In the genomic region with DNA sequence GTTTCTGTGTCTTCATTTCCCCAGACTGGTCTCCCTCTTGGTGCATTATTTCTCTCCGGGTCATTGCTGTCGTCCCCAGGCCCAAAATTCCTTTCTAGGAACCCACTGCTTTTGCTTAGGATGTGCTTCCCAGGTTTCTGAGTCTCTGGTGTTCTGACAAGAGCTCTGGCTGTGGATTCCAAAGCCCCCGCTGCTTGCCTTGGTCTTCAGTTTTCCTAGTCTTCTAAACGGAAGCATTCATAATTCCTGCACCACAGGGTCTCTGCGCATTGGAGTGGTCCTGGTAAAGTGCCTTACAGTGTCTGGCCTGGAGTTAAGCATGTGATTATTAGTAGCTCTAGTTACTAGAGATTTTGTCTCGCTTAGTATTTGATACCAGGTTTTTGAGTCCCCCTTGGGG, we compare ENCODE assay signal across 8 mouse cellular contexts. TPM values are rescaled to one million over a fixed set of nuclear protein-coding genes. Genes with fewer than 3 reads are reported as not detected.
A peak's percentile ranks its signal among the peaks of the same experiment; 100 is the strongest.
DNase-seq lines count a peak whose midpoint lies in the region; ATAC-seq and TF ChIP-seq lines count a peak whose summit lies in the region.

No protein-coding gene starts in this region.

- peak overlapping the region; percentile 64 for H3K4me2 ChIP-seq in forebrain, embryonic 15.5 days (replicated peaks)

- no peak for ATAC-seq in forebrain, embryonic 15.5 days (replicated peaks)

- no peaks in the 10 kb centered on the region for H3K9me3 ChIP-seq in heart, embryonic 10.5 days
- no peaks in the 10 kb centered on the region for H3K9me3 ChIP-seq in E14TG2a.4 (ENCODE audit: low read length)
- no peaks in the 10 kb centered on the region for H3K9me3 ChIP-seq in forebrain, embryonic 15.5 days

- TF ChIP-seq CTCF in E14TG2a.4 (conservative IDR thresholded peaks at IDR 0.05; ENCODE audit: low read length): no peak

- WGBS in heart, embryonic 10.5 days: 18% methylated on average over 6 of the region's 6 CpGs
- 20% methylated on average over 6 of the region's 6 CpGs for WGBS in forebrain, embryonic 15.5 days

- peak overlapping the region; percentile 98 for H3K4me3 ChIP-seq in heart, embryonic 10.5 days
- H3K4me3 ChIP-seq in E14TG2a.4 (replicated peaks; ENCODE audit: low read length): peak overlapping the region; percentile 98
- peak overlapping the region; percentile 98 for H3K4me3 ChIP-seq in forebrain, embryonic 15.5 days

- no peaks in the 10 kb centered on the region for H3K27me3 ChIP-seq in heart, embryonic 10.5 days (ENCODE audit: insufficient read depth, poor library complexity, severe bottlenecking)
- H3K27me3 ChIP-seq in E14TG2a.4 (ENCODE audit: insufficient read depth, low read length): no peaks in the 10 kb centered on the region
- no peaks in the 10 kb centered on the region for H3K27me3 ChIP-seq in forebrain, embryonic 15.5 days

- no peak for DNase-seq in heart, embryonic 10.5 days (ENCODE audit: low spot score)
- no peak for DNase-seq in heart, postnatal 14 days
- peak; percentile 42 for DNase-seq in mesoderm, embryonic 11.5 days (ENCODE audit: low read depth, low spot score)
- no peak for DNase-seq in adrenal gland, postnatal 14 days
- no peak for DNase-seq in layer of hippocampus, adult 8-10 months (ENCODE audit: low spot score in 2 of 2)
- no peak for DNase-seq in spleen, postnatal 4 days (ENCODE audit: low spot score in 2 of 2)

- H3K27ac ChIP-seq in heart, embryonic 10.5 days: peak overlapping the region; percentile 98
- H3K27ac ChIP-seq in forebrain, embryonic 15.5 days (replicated peaks): peak overlapping the region; percentile 87

- intact Hi-C loops in heart, postnatal 14 days (cut with DNase I): loop anchor here (2.0 to 10.0 kb wide), 4 partner anchors 18 to 1074 kb away; a partner anchor contains a TSS

- peaks cover 66% of the 10 kb centered on the region for H3K36me3 ChIP-seq in heart, embryonic 10.5 days
- H3K36me3 ChIP-seq in E14TG2a.4 (ENCODE audit: insufficient read depth, low read length): peaks cover 72% of the 10 kb centered on the region
- peaks cover 49% of the 10 kb centered on the region for H3K36me3 ChIP-seq in forebrain, embryonic 15.5 days

- peak overlapping the region; percentile 96 for H3K9ac ChIP-seq in forebrain, embryonic 15.5 days (replicated peaks)

- H3K4me1 ChIP-seq in heart, embryonic 10.5 days: peaks cover 22% of the 10 kb centered on the region
- H3K4me1 ChIP-seq in E14TG2a.4 (replicated peaks; ENCODE audit: low read depth, low read length): peaks cover 71% of the 10 kb centered on the region
- H3K4me1 ChIP-seq in forebrain, embryonic 15.5 days: peaks cover 31% of the 10 kb centered on the region

RNA-seq across cellular contexts. Expression of a gene that starts 0.8 kb away (rescaled TPM):
- 53.8 and 57.3 TPM in 2 replicates for polyA plus RNA-seq in heart, embryonic 10.5 days (2016; fragmentation: Nextera tagmentation; extraction: Ambion mirVana)
- 100 to 1,000 TPM; 181 TPM for total RNA-seq in heart, postnatal 14 days (2021)
- 94.5 and 96.9 TPM in 2 replicates for polyA plus RNA-seq in forebrain, embryonic 15.5 days (2015; fragmentation: Nextera tagmentation; extraction: Ambion mirVana)
- total RNA-seq in adrenal gland, postnatal 14 days (2021): 145 and 155 TPM in 2 replicates
- total RNA-seq in layer of hippocampus, adult 8-10 months (2022): 100 to 1,000 TPM; 411 to 477 (median 457) TPM

RNA-seq across cellular contexts. Expression of a gene that starts 18.9 kb away (rescaled TPM):
- polyA plus RNA-seq in heart, embryonic 10.5 days (2016; fragmentation: Nextera tagmentation; extraction: Ambion mirVana): 107 and 121 TPM in 2 replicates
- total RNA-seq in heart, postnatal 14 days (2021): 10 to 100 TPM; 85.6 to 94.1 TPM
- polyA plus RNA-seq in forebrain, embryonic 15.5 days (2015; fragmentation: Nextera tagmentation; extraction: Ambion mirVana): 136 TPM in 2 replicates
- total RNA-seq in adrenal gland, postnatal 14 days (2021): 166 and 184 TPM in 2 replicates
- total RNA-seq in layer of hippocampus, adult 8-10 months (2022): 100 to 1,000 TPM; 175 to 196 (median 179) TPM

RNA-seq across cellular contexts. Expression of a gene that starts 29.5 kb away (rescaled TPM):
- 17.6 and 21.4 TPM in 2 replicates for polyA plus RNA-seq in heart, embryonic 10.5 days (2016; fragmentation: Nextera tagmentation; extraction: Ambion mirVana)
- 1 to 10 TPM; 5.5 to 7.9 TPM for total RNA-seq in heart, postnatal 14 days (2021)
- polyA plus RNA-seq in forebrain, embryonic 15.5 days (2015; fragmentation: Nextera tagmentation; extraction: Ambion mirVana): 53.0 and 54.1 TPM in 2 replicates
- 10.0 and 12.9 TPM in 2 replicates for total RNA-seq in adrenal gland, postnatal 14 days (2021)
- 10 to 100 TPM; 22.8 to 28.6 (median 27.8) TPM for total RNA-seq in layer of hippocampus, adult 8-10 months (2022)

RNA-seq across cellular contexts. Expression of a gene that starts 35.9 kb away (rescaled TPM):
- polyA plus RNA-seq in heart, embryonic 10.5 days (2016; fragmentation: Nextera tagmentation; extraction: Ambion mirVana): not detected in 2 replicates
- not detected for total RNA-seq in heart, postnatal 14 days (2021)
- polyA plus RNA-seq in forebrain, embryonic 15.5 days (2015; fragmentation: Nextera tagmentation; extraction: Ambion mirVana): 0.13 TPM in 1 of 2 replicates, not detected in the other
- not detected in 2 replicates for total RNA-seq in adrenal gland, postnatal 14 days (2021)
- not detected for total RNA-seq in layer of hippocampus, adult 8-10 months (2022)

RNA-seq across cellular contexts. Expression of a gene that starts 42.6 kb away (rescaled TPM):
- polyA plus RNA-seq in heart, embryonic 10.5 days (2016; fragmentation: Nextera tagmentation; extraction: Ambion mirVana): 3.9 and 4.5 TPM in 2 replicates
- 1 to 10 TPM; 5.0 to 6.6 TPM for total RNA-seq in heart, postnatal 14 days (2021)
- 7.8 and 8.5 TPM in 2 replicates for polyA plus RNA-seq in forebrain, embryonic 15.5 days (2015; fragmentation: Nextera tagmentation; extraction: Ambion mirVana)
- 4.7 and 5.5 TPM in 2 replicates for total RNA-seq in adrenal gland, postnatal 14 days (2021)
- total RNA-seq in layer of hippocampus, adult 8-10 months (2022): 1 to 10 TPM; 5.6 to 6.4 (median 6.3) TPM
